Mouse (Mus musculus) urinary bladder, postnatal 4 days (tissue): ENCODE results near the gene Adm2.

ENCODE experiments used
- DNase-seq, 2 experiments: peaks; one replicate each; pipeline ENCODE4 v3.0.0; 2021 to 2022; ENCODE audit warnings: low spot score in 2 of 2

Adm2 gene

GRCm38 (mm10) chr15:89322670-89323522 is at the start of gene Adm2:
Gene Adm2 (plus strand): TSS chr15:89322720.
- DNase-seq = no peak

DNA sequence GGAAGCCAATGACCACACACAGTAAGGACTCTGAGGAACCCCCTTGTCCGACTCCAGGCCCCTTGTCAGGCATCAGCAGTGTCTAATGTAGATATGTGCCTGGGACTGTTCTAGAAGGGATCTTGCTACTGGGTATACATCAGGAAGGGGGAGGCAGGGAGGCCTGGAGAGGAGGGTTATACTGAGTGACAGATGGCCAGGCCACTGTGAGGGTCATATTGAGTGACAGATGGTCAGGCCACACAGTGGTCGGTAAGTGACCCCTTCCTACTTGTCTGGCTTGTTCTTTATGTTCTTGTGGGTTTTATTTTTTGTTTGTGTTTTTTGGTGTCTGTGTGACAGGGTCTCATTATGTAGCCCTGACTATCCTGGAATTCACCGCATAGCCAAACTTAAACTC is 47.0 kb upstream of the Adm2 start:
- DNase-seq = no peak

- DNase-seq = no peak
Measured at GRCm38 (mm10) chr15:89277366-89277765, 45.2 kb upstream of the Adm2 start.

DNA sequence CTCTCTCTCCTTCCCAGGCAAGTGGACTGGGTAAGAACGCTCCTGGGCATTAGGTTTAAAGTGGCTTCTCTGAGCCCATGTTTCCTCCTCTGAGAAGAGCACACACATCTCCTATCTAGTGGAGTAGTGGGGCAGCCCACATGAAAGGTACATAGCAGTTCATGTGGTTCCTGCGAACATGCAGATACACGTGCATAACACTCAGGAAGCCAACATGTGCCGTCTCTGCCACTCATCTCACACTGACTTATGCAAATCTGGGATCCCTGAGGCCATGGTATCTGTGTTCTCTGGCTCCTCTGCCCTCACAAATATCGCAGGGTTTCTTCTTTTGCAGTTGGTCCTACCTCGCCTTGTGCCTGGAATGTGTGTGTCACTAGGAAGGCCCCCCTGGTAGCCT is 40.0 kb upstream of the Adm2 start:
- no peak for DNase-seq

DNA sequence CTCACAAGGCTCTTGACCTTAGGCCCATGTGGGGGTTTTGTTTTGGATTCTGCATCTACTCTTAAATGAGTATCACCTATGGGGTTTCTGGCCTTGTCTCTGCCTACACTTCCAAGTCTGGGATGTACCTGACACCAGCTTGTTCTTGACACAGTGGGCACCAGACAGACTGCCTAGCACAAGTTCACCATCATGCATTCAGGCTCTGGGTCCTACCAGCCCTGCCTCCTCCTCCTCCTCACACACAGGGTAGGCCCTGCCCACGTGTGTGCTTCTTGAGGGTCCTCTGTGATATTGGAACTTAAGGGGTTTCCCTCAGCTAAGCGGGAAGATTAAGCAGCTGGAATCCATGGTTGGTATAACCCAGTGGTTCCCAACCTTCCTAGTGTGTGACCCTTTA is 38.4 kb upstream of the Adm2 start:
- no peak for DNase-seq

GRCm38 (mm10) chr15:89285004-89285403 is 37.5 kb upstream of the Adm2 start:
- DNase-seq = no peak

DNA sequence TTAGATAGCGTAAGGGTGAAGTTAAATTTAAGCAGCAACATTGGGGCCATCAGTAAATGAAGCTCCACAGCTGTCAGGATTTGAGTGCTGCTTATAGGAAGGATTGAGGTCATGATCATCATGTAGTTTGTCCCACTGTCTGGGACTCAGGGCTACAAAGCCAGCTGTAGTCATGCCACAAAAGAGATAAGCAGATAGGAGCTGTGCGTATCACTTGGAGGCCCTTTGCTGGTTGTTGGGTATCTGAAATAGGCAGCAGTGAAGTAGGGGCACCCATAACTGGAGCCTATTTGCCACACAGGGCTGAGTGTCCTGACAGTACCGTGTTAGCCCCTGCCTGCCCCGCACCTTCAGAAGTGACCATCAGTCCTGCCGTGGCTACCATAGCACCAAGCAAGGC is 37.0 kb upstream of the Adm2 start:
- no peak for DNase-seq

- DNase-seq = no peak
Measured at GRCm38 (mm10) chr15:89286114-89286513, 36.4 kb upstream of the Adm2 start.

GRCm38 (mm10) chr15:89286582-89286981 is 35.9 kb upstream of the Adm2 start:
- DNase-seq = no peak

- no peak for DNase-seq
Measured at GRCm38 (mm10) chr15:89288227-89288767, 34.2 kb upstream of the Adm2 start.

GRCm38 (mm10) chr15:89289455-89289854 is 33.1 kb upstream of the Adm2 start:
- no peak for DNase-seq

DNA sequence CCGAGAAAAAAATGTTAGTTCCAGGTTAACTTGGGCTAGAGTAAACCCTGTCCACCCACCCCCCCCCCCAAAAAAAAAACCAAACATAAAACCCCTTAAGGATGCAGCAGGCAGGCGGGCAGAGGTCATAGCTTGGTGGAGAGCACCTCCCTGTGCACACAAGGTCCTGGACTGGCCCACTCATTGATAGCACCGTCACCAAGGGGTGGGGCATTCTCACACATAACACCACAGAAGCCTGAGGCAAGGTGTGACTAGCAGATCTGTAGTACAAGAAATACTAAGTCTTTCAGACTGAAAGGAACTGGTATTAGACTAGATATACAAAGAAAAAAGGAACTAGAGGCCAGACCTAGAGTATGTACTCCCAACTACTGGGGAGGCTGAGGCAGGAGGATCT is 31.0 kb upstream of the Adm2 start:
- no peak for DNase-seq

- no peak for DNase-seq
Measured at GRCm38 (mm10) chr15:89292795-89293194, 29.7 kb upstream of the Adm2 start.

DNA sequence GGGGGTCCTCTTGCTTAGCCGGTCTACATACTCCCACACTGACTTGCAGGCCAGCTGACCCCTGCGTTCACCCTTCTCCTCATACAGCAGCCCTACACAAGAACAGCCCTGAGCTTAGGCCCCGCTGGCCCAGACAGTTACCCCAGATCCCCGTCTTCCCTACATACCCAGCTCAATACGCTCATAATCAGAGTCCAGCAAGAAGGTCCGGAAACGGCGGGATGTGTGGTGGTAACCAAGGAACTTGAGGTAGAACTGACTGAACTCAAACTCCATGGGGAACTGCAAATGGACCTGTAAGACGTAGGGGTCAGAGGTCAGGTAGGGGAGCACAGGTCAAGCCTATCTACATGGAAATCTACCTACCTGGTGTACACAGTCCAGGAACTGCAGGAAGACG is 28.7 kb upstream of the Adm2 start:
- DNase-seq = no peak

GRCm38 (mm10) chr15:89295580-89296165 is 26.8 kb upstream of the Adm2 start:
- DNase-seq = no peak

DNA sequence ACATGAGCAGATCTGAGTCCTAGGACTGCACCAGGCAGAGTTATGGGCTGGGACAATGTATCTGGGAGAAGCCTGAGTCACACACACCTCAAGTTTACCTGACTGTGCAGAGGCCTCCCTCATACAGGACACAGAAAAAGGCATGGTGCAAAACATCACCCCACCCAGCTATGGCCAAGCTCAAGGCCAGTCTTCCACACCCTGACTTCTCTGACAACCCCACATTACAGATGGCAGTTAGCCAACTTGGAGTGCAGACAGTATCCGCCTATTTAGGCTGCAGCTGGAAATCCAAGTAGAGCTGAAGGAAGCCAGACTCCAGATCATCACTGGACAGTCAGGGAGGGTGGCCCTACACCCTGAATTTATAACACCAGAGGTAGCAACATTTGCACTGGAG is 26.1 kb upstream of the Adm2 start:
- DNase-seq = peak in 1 of 2 experiments; percentile 49

- no peak for DNase-seq
Measured at GRCm38 (mm10) chr15:89297695-89298094, 24.8 kb upstream of the Adm2 start.

GRCm38 (mm10) chr15:89300180-89300579 is 22.3 kb upstream of the Adm2 start:
- no peak for DNase-seq

DNA sequence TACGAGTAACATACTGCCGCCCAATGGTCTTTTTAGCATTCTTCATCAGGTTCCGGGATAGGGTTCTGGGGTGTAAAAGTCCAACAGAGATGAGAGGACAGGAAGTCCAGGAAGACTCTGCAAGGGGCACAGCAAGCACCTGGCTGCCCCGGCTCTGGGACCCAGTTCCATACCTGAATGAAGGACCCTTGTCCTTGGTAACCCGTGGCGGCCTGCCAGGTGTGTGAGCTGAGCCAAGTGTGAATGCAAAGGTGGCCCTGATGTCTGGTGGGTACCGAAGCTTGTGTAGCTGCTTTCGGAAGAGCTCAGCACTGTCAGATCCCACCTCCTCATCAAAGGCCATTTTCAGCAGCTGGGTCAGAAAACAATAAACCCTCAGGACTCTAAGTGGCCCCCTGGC is 21.9 kb upstream of the Adm2 start:
- DNase-seq = no peak

GRCm38 (mm10) chr15:89305966-89306365 is 16.6 kb upstream of the Adm2 start:
- no peak for DNase-seq

DNA sequence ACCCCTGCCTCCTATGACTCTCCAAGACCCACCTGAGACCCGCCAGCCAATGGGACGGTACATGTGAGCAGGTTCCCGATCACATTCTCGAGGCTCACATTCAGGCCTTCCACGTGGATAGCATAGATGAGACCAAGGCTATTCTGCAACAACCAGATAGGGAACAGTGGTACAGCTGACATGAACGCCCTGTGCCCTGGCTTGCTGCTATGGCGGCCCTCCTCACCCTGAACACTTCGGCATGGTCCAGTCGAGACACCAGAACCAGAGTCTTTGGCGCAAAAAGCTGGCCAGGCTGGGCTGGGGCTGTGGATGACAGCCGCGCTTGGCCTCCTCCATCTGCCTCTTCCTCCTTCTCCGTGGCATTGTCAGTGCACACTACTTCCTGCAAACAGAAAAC is 15.1 kb upstream of the Adm2 start:
- no peak for DNase-seq

- DNase-seq = no peak
Measured at GRCm38 (mm10) chr15:89308406-89309139, 13.9 kb upstream of the Adm2 start.
